Mouse (Mus musculus) myocyte (in vitro differentiated cells): ENCODE results near the gene Grb14. TPM values are rescaled to one million over a fixed set of nuclear protein-coding genes. Genes with fewer than 3 reads are reported as not detected.

Experiments
- H3K27me3 ChIP-seq: one replicate; pipeline ENCODE4 v1.6.1; 2011; ENCODE audit not compliant: control insufficient read depth, insufficient read depth, insufficient read length
- H3K36me3 ChIP-seq: one replicate; pipeline ENCODE4 v1.6.1; 2011; ENCODE audit not compliant: control insufficient read depth, insufficient read depth
- H3K4me2 ChIP-seq: one replicate; pipeline ENCODE4 v1.6.1; 2011; ENCODE audit warnings: low read depth, control low read depth
- H3K4me3 ChIP-seq: one replicate; pipeline ENCODE4 v1.5.1; 2011; ENCODE audit warnings: mild to moderate bottlenecking, control low read depth, moderate library complexity
- H3K79me2 ChIP-seq: one replicate; pipeline ENCODE4 v1.6.1; 2011; ENCODE audit not compliant: control insufficient read depth, insufficient read depth
- H3ac ChIP-seq: one replicate; pipeline ENCODE4 v1.6.1; 2011; ENCODE audit not compliant: control insufficient read depth, insufficient read length
- CEBPB ChIP-seq: IDR thresholded peaks from 2 replicates; pipeline ENCODE4 v1.6.1; 2011; ENCODE audit warnings: mild to moderate bottlenecking, moderate library complexity; ENCODE audit not compliant: poor library complexity, insufficient read depth, severe bottlenecking
- E2F4 ChIP-seq: IDR thresholded peaks from one replicate; pipeline ENCODE4 v1.6.1; 2011; ENCODE audit warnings: mild to moderate bottlenecking, control low read depth, moderate library complexity; ENCODE audit not compliant: insufficient read depth
- MAX ChIP-seq: IDR thresholded peaks from one replicate; pipeline ENCODE4 v1.6.1; 2011; ENCODE audit warnings: low read depth, mild to moderate bottlenecking, control low read depth
- MYOD1 ChIP-seq, 3 experiments: IDR thresholded peaks; one replicate each; pipeline ENCODE4 v1.6.1; 2011; ENCODE audit warnings: control low read depth in 2 of 3, low read depth in 2 of 3, mild to moderate bottlenecking in 2 of 3, moderate library complexity in 1 of 3; ENCODE audit not compliant: insufficient read length in 2 of 3, control insufficient read depth in 1 of 3
- MYOG ChIP-seq, 3 experiments: IDR thresholded peaks; one replicate each; pipeline ENCODE4 v1.6.1; 2011; ENCODE audit warnings: control low read depth in 2 of 3, low read depth in 2 of 3, mild to moderate bottlenecking in 2 of 3; ENCODE audit not compliant: insufficient read length in 2 of 3, control insufficient read depth in 1 of 3, insufficient read depth in 1 of 3
- POLR2AphosphoS2 ChIP-seq: IDR thresholded peaks from one replicate; pipeline ENCODE4 v1.6.1; 2011; ENCODE audit warnings: low read depth, control low read depth; ENCODE audit not compliant: insufficient read length
- REST ChIP-seq: IDR thresholded peaks from one replicate; pipeline ENCODE4 v1.6.1; 2011; ENCODE audit warnings: mild to moderate bottlenecking, control low read depth, moderate library complexity; ENCODE audit not compliant: insufficient read depth, insufficient read length
- TCF12 ChIP-seq: IDR thresholded peaks from one replicate; pipeline ENCODE4 v1.6.1; 2011; ENCODE audit warnings: mild to moderate bottlenecking, control low read depth; ENCODE audit not compliant: poor library complexity, insufficient read depth, severe bottlenecking
- TCF3 ChIP-seq: IDR thresholded peaks from one replicate; pipeline ENCODE4 v1.6.1; 2011; ENCODE audit warnings: low read depth, control low read depth; ENCODE audit not compliant: insufficient read length
- USF1 ChIP-seq: IDR thresholded peaks from one replicate; pipeline ENCODE4 v1.6.1; 2011; ENCODE audit warnings: low read depth, mild to moderate bottlenecking, control low read depth, moderate library complexity
- polyA plus RNA-seq: library from polyadenylated mRNA; unstranded; fragments of >200 nt; fragmentation: generic; extraction: Trizol; gene quantifications from one replicate; pipeline ENCODE4 v1.2.1, GENCODE M21; 2012; ENCODE audit warnings: missing spikeins

Gene Grb14
- polyA plus RNA-seq, 1 experiment, result 0.66 TPM

DNA sequence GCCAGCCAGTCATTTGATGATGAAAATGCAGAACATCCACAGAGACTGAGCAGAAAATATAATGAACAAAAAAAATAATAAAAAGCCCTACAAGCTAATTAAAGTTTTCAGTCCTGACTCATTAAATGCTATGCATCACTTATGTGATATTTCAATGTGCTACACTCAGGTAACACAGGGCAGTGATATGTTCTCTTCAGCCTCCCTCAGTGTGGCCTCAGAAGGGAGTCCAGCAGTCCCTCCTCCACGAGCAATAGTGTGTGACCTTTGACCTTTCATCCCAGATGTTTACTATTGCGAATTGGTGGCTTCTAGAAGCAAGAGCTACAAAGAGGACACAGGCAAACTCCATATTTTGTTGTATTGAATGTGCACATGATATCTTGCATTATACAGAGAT, 146.5 kb downstream of the Grb14 start:
- H3K36me3 ChIP-seq, result no peaks in the 10 kb centered on the region
- H3ac ChIP-seq, result no peak overlapping the region
- H3K4me2 ChIP-seq, result no peak overlapping the region
- H3K27me3 ChIP-seq, result no peaks in the 10 kb centered on the region
- no peaks in the 10 kb centered on the region for H3K79me2 ChIP-seq
- no peak overlapping the region for H3K4me3 ChIP-seq
- no peak for TF ChIP-seq CEBPB
- TF ChIP-seq MYOG (IDR thresholded peaks at IDR 0.05; ENCODE audit: control insufficient read depth in 1 of 3, insufficient read depth in 1 of 3, insufficient read length in 2 of 3, low read depth in 2 of 3), result no peak
- TF ChIP-seq MAX, result no peak
- no peak for TF ChIP-seq TCF12
- TF ChIP-seq POLR2AphosphoS2, result no peak
- TF ChIP-seq E2F4, result no peak
- no peak for TF ChIP-seq MYOD1 (IDR thresholded peaks at IDR 0.05; ENCODE audit: control insufficient read depth in 1 of 3, insufficient read length in 2 of 3, low read depth in 2 of 3)
- no peak for TF ChIP-seq REST
- no peak for TF ChIP-seq TCF3
- no peak for TF ChIP-seq USF1

Other genes with a start within 250 kb of the Grb14 start
- 2.4 TPM for gene Cobll1, start 214.4 kb upstream of the Grb14 start, polyA plus RNA-seq